Mouse (Mus musculus) MEL (cell line): ENCODE data around the gene Stk11ip. TPM values are rescaled to one million over a fixed set of nuclear protein-coding genes. Genes with fewer than 3 reads are reported as not detected.

Experiments used
- DNase-seq: peaks from one replicate; pipeline ENCODE4 v3.0.0; 2011; ENCODE audit warnings: low read depth, low spot score
- H3K27ac ChIP-seq: 2 replicates; pipeline ENCODE4 v1.5.1; 2012; ENCODE audit warnings: low read depth, mild to moderate bottlenecking, control low read depth, low read length, moderate library complexity; ENCODE audit not compliant: control insufficient read depth
- H3K27me3 ChIP-seq, 2 experiments: fragments of 150-350 bp in 1 of 2; sonication (generic) in 1 of 2; 2 replicates each; pipeline ENCODE4 v1.6.1; 2012; ENCODE audit warnings: low read length in 2 of 2, mild to moderate bottlenecking in 2 of 2, improper control_type of control experiment in 1 of 2, moderate library complexity in 1 of 2; ENCODE audit not compliant: insufficient read depth in 2 of 2, control insufficient read depth in 1 of 2
- H3K36me3 ChIP-seq, 2 experiments: 2 replicates each; pipeline ENCODE4 v1.6.1; 2012 to 2014; ENCODE audit warnings: low read length in 2 of 2, improper control_type of control experiment in 1 of 2, inconsistent platforms in 1 of 2, mild to moderate bottlenecking in 1 of 2; ENCODE audit not compliant: insufficient read depth in 2 of 2, control insufficient read depth in 1 of 2
- H3K4me1 ChIP-seq, 2 experiments: fragments of 150-350 bp in 1 of 2; sonication (generic) in 1 of 2; 2 replicates each; pipeline ENCODE4 v1.6.1; 2012; ENCODE audit warnings: low read length in 2 of 2, improper control_type of control experiment in 1 of 2, mild to moderate bottlenecking in 1 of 2; ENCODE audit not compliant: insufficient read depth in 2 of 2, control insufficient read depth in 1 of 2
- H3K4me3 ChIP-seq, 2 experiments: fragments of 150-350 bp in 1 of 2; sonication (generic) in 1 of 2; 2 replicates each; pipeline ENCODE4 v1.5.1; 2012; ENCODE audit warnings: low read depth in 2 of 2, low read length in 2 of 2, mild to moderate bottlenecking in 2 of 2, moderate library complexity in 2 of 2, control low read depth in 1 of 2, improper control_type of control experiment in 1 of 2; ENCODE audit not compliant: control insufficient read depth in 1 of 2, insufficient read depth in 1 of 2
- H3K79me2 ChIP-seq: 2 replicates; pipeline ENCODE4 v1.6.1; 2012; ENCODE audit warnings: mild to moderate bottlenecking, low read length, moderate library complexity; ENCODE audit not compliant: control insufficient read depth, poor library complexity, insufficient read depth
- H3K9ac ChIP-seq: 2 replicates; pipeline ENCODE4 v1.6.1; 2012; ENCODE audit warnings: low read depth, mild to moderate bottlenecking, control low read depth, low read length, moderate library complexity; ENCODE audit not compliant: control insufficient read depth, poor library complexity, severe bottlenecking
- H3K9me3 ChIP-seq: fragments of 150-350 bp; sonication (generic); replicated peaks from 2 replicates; pipeline ENCODE4 v1.6.1; 2012; ENCODE audit warnings: mild to moderate bottlenecking, low read length, improper control_type of control experiment, moderate library complexity; ENCODE audit not compliant: insufficient read depth
- CHD2 ChIP-seq: IDR thresholded peaks from 2 replicates; pipeline ENCODE4 v1.6.1; 2011; ENCODE audit warnings: low read length, improper control_type of control experiment
- E2F4 ChIP-seq: IDR thresholded peaks from 2 replicates; pipeline ENCODE4 v1.6.1; 2011; ENCODE audit warnings: low read depth, low read length, improper control_type of control experiment, borderline replicate concordance
- ELF1 ChIP-seq: IDR thresholded peaks from 2 replicates; pipeline ENCODE4 v1.6.1; 2014; ENCODE audit warnings: low read depth, mild to moderate bottlenecking, inconsistent platforms, low read length, improper control_type of control experiment, moderate library complexity
- EP300 ChIP-seq, 2 experiments: IDR thresholded peaks; 2 replicates each; pipeline ENCODE4 v1.6.1; 2011; ENCODE audit warnings: improper control_type of control experiment in 2 of 2, low read length in 2 of 2, low read depth in 1 of 2, mild to moderate bottlenecking in 1 of 2
- ETS1 ChIP-seq: IDR thresholded peaks from 2 replicates; pipeline ENCODE4 v1.6.1; 2012; ENCODE audit warnings: low read depth, mild to moderate bottlenecking, inconsistent platforms, low read length, improper control_type of control experiment, moderate library complexity
- GABPA ChIP-seq: IDR thresholded peaks from 2 replicates; pipeline ENCODE4 v1.6.1; 2012; ENCODE audit warnings: low read depth, mild to moderate bottlenecking, inconsistent platforms, low read length, improper control_type of control experiment, moderate library complexity
- HCFC1 ChIP-seq: IDR thresholded peaks from 2 replicates; pipeline ENCODE4 v1.6.1; 2012; ENCODE audit warnings: low read depth, mild to moderate bottlenecking, inconsistent platforms, low read length, improper control_type of control experiment, moderate library complexity
- JUND ChIP-seq: IDR thresholded peaks from 2 replicates; pipeline ENCODE4 v1.6.1; 2011; ENCODE audit warnings: low read depth, mild to moderate bottlenecking, improper control_type of control experiment, low read length
- MAX ChIP-seq: IDR thresholded peaks from 2 replicates; pipeline ENCODE4 v1.6.1; 2011; ENCODE audit warnings: low read length, improper control_type of control experiment
- MYB ChIP-seq: IDR thresholded peaks from 2 replicates; pipeline ENCODE4 v1.6.1; 2011; ENCODE audit warnings: mild to moderate bottlenecking, low read depth, low read length, improper control_type of control experiment
- NRF1 ChIP-seq: IDR thresholded peaks from 2 replicates; pipeline ENCODE4 v1.6.1; 2014; ENCODE audit warnings: low read depth, mild to moderate bottlenecking, inconsistent platforms, low read length, improper control_type of control experiment, moderate library complexity; ENCODE audit not compliant: poor library complexity, insufficient read depth, severe bottlenecking
- POLR2A ChIP-seq, 2 experiments: IDR thresholded peaks; 2 replicates each; pipeline ENCODE4 v1.6.1; 2011 to 2012; ENCODE audit warnings: low read length in 2 of 2, mild to moderate bottlenecking in 2 of 2, control low read depth in 1 of 2, improper control_type of control experiment in 1 of 2, low read depth in 1 of 2, moderate library complexity in 1 of 2; ENCODE audit not compliant: control insufficient read depth in 1 of 2, insufficient read depth in 1 of 2, poor library complexity in 1 of 2
- POLR2AphosphoS5 ChIP-seq: IDR thresholded peaks from 2 replicates; pipeline ENCODE4 v1.6.1; 2012; ENCODE audit warnings: low read depth, borderline replicate concordance, mild to moderate bottlenecking, inconsistent platforms, low read length, moderate library complexity, mixed read lengths
- RAD21 ChIP-seq: IDR thresholded peaks from 2 replicates; pipeline ENCODE4 v1.6.1; 2011; ENCODE audit warnings: mild to moderate bottlenecking, low read depth, low read length, improper control_type of control experiment
- RCOR1 ChIP-seq: IDR thresholded peaks from 2 replicates; pipeline ENCODE4 v1.6.1; 2012; ENCODE audit warnings: low read depth, mild to moderate bottlenecking, inconsistent platforms, low read length, improper control_type of control experiment
- SMC3 ChIP-seq: IDR thresholded peaks from 2 replicates; pipeline ENCODE4 v1.6.1; 2011; ENCODE audit warnings: low read depth, low read length, improper control_type of control experiment
- TAL1 ChIP-seq: IDR thresholded peaks from 2 replicates; pipeline ENCODE4 v1.6.1; 2012; ENCODE audit warnings: mild to moderate bottlenecking, inconsistent platforms, low read length, moderate library complexity, mixed read lengths
- ZKSCAN1 ChIP-seq: IDR thresholded peaks from 2 replicates; pipeline ENCODE4 v1.6.1; 2012; ENCODE audit warnings: low read depth, mild to moderate bottlenecking, inconsistent platforms, low read length, improper control_type of control experiment, moderate library complexity
- ZMIZ1 ChIP-seq: IDR thresholded peaks from 2 replicates; pipeline ENCODE4 v1.6.1; 2012; ENCODE audit warnings: low read depth, mild to moderate bottlenecking, inconsistent platforms, low read length, improper control_type of control experiment, moderate library complexity
- polyA plus RNA-seq, 2 experiments: library from polyadenylated mRNA; stranded (reverse) in 1 of 2; unstranded in 1 of 2; fragments of >175 nt in 1 of 2; fragments of >200 nt in 1 of 2; gene quantifications; 2 replicates each; pipeline versions ENCODE4 v1.2.1 to v1.2.4; 2012; ENCODE audit warnings: low replicate concordance in 2 of 2, low read depth in 1 of 2; ENCODE audit not compliant: insufficient read length in 2 of 2, insufficient read depth in 1 of 2, missing spikeins in 1 of 2
- total RNA-seq: library from RNA; depleted of rRNA; stranded (reverse); fragments of 300-350 nt; gene quantifications from 2 replicates; pipeline ENCODE4 v1.2.3, GENCODE M21; 2012; rRNA removed

Gene Stk11ip
- total and polyA plus RNA-seq, 3 experiments = 10.2 to 29.4 TPM; not detected in 1

- H3K27ac ChIP-seq = no peak overlapping the region
- H3K9me3 ChIP-seq = no peaks in the 10 kb centered on the region
- no peaks in the 10 kb centered on the region for H3K36me3 ChIP-seq
- H3K9ac ChIP-seq = no peak overlapping the region
- no peaks in the 10 kb centered on the region for H3K4me1 ChIP-seq
- DNase-seq = no peak
- TF ChIP-seq TAL1 = no peak
- TF ChIP-seq HCFC1 = no peak
- TF ChIP-seq POLR2A (IDR thresholded peaks at IDR 0.05; ENCODE audit: control insufficient read depth in 1 of 2, insufficient read depth in 1 of 2, low read depth in 1 of 2, low read length in 2 of 2, poor library complexity in 1 of 2) = no peak
- TF ChIP-seq MYB = no peak
- TF ChIP-seq POLR2AphosphoS5 = no peak
- TF ChIP-seq ZKSCAN1 = no peak
- TF ChIP-seq E2F4 = no peak
- TF ChIP-seq NRF1 = no peak
- no peak for TF ChIP-seq CHD2
- no peak for TF ChIP-seq RAD21
- no peak for TF ChIP-seq MAX
- no peak for TF ChIP-seq GABPA
- H3K4me3 ChIP-seq = no peak overlapping the region
- peaks cover 0 to 4% of the 10 kb centered on the region in 2 experiments; a peak in 3 of 4 replicates for H3K27me3 ChIP-seq
- no peaks in the 10 kb centered on the region for H3K79me2 ChIP-seq
These were observed 61.7 kb downstream of the Stk11ip start for GRCm38 (mm10) chr1:75583034-75583433.

- Histone ChIP-seq H3K4me1 (no peaks in the 10 kb centered on the region), H3K79me2 (no peaks in the 10 kb centered on the region), H3K27me3 (no peaks in the 10 kb centered on the region; a peak in 1 of 4 replicates), H3K36me3 (no peaks in the 10 kb centered on the region), H3K9me3 (no peaks in the 10 kb centered on the region), H3K27ac (no peak overlapping the region), H3K4me3 (no peak overlapping the region), H3K9ac (no peak overlapping the region)
- DNase-seq = no peak
- no peak for TF ChIP-seq EP300 (IDR thresholded peaks at IDR 0.05; ENCODE audit: low read depth in 1 of 2, low read length in 2 of 2)
- no peak for TF ChIP-seq ELF1
- no peak for TF ChIP-seq POLR2AphosphoS5
- TF ChIP-seq RCOR1 = no peak
- TF ChIP-seq ETS1 = no peak
- TF ChIP-seq SMC3 = no peak
- TF ChIP-seq ZMIZ1 = no peak
- no peak for TF ChIP-seq RAD21
- no peak for TF ChIP-seq E2F4
- no peak for TF ChIP-seq JUND
- no peak for TF ChIP-seq HCFC1
These were observed 65.5 kb downstream of the Stk11ip start for GRCm38 (mm10) chr1:75586791-75587190.

Other genes starting within 250 kb of the Stk11ip start
- not detected in 2 replicates for gene Resp18, start 243.1 kb upstream of the Stk11ip start, total RNA-seq
- gene Resp18, start 243.1 kb upstream of the Stk11ip start, polyA plus RNA-seq = not detected
- gene Dnpep, start 203.5 kb upstream of the Stk11ip start, total RNA-seq = 34.7 and 35.9 TPM in 2 replicates
- 10 to 100 TPM in 1 of 2 experiments, not detected in 1; 59.3 TPM for gene Dnpep, start 203.5 kb upstream of the Stk11ip start, polyA plus RNA-seq
- 4.6 and 7.2 TPM in 2 replicates for gene Des, start 161.2 kb upstream of the Stk11ip start, total RNA-seq
- 1 to 10 TPM in 1 of 2 experiments, not detected in 1; 7.0 TPM for gene Des, start 161.2 kb upstream of the Stk11ip start, polyA plus RNA-seq
- gene Speg, start 146.2 kb upstream of the Stk11ip start, total RNA-seq = 1.7 and 1.8 TPM in 2 replicates
- 1 to 10 TPM in 1 of 2 experiments, not detected in 1; 9.5 TPM for gene Speg, start 146.2 kb upstream of the Stk11ip start, polyA plus RNA-seq
- 63.8 and 65.0 TPM in 2 replicates for gene Gmppa, start 85.6 kb upstream of the Stk11ip start, total RNA-seq
- gene Gmppa, start 85.6 kb upstream of the Stk11ip start, polyA plus RNA-seq = 100 to 1,000 TPM in 1 of 2 experiments, not detected in 1; 145 TPM
- gene Asic4, start 71.1 kb upstream of the Stk11ip start, total RNA-seq = 0.19 TPM in 1 of 2 replicates, not detected in the other
- under 1 TPM in 1 of 2 experiments, not detected in 1; 0.18 TPM for gene Asic4, start 71.1 kb upstream of the Stk11ip start, polyA plus RNA-seq
- gene Chpf, start 42.2 kb upstream of the Stk11ip start, total RNA-seq = 23.9 and 32.3 TPM in 2 replicates
- gene Chpf, start 42.2 kb upstream of the Stk11ip start, polyA plus RNA-seq = 10 to 100 TPM in 1 of 2 experiments, not detected in 1; 49.0 TPM
- 0.33 and 0.65 TPM in 2 replicates for gene Tmem198, start 42.0 kb upstream of the Stk11ip start, total RNA-seq
- gene Tmem198, start 42.0 kb upstream of the Stk11ip start, polyA plus RNA-seq = 1 to 10 TPM in 1 of 2 experiments, not detected in 1; 1.4 TPM
- 0.08 TPM in 1 of 2 replicates, not detected in the other for gene Obsl1, start 15.1 kb upstream of the Stk11ip start, total RNA-seq
- gene Obsl1, start 15.1 kb upstream of the Stk11ip start, polyA plus RNA-seq = 1 to 10 TPM in 1 of 2 experiments, not detected in 1; 1.2 TPM
- not detected in 2 replicates for gene Inha, start 14.5 kb upstream of the Stk11ip start, total RNA-seq
- gene Inha, start 14.5 kb upstream of the Stk11ip start, polyA plus RNA-seq = not detected
- not detected in 2 replicates for gene Slc4a3, start 24.7 kb downstream of the Stk11ip start, total RNA-seq
- gene Slc4a3, start 24.7 kb downstream of the Stk11ip start, polyA plus RNA-seq = not detected